10 mouse cellular contexts compared by ENCODE assay signal in the genomic region with DNA sequence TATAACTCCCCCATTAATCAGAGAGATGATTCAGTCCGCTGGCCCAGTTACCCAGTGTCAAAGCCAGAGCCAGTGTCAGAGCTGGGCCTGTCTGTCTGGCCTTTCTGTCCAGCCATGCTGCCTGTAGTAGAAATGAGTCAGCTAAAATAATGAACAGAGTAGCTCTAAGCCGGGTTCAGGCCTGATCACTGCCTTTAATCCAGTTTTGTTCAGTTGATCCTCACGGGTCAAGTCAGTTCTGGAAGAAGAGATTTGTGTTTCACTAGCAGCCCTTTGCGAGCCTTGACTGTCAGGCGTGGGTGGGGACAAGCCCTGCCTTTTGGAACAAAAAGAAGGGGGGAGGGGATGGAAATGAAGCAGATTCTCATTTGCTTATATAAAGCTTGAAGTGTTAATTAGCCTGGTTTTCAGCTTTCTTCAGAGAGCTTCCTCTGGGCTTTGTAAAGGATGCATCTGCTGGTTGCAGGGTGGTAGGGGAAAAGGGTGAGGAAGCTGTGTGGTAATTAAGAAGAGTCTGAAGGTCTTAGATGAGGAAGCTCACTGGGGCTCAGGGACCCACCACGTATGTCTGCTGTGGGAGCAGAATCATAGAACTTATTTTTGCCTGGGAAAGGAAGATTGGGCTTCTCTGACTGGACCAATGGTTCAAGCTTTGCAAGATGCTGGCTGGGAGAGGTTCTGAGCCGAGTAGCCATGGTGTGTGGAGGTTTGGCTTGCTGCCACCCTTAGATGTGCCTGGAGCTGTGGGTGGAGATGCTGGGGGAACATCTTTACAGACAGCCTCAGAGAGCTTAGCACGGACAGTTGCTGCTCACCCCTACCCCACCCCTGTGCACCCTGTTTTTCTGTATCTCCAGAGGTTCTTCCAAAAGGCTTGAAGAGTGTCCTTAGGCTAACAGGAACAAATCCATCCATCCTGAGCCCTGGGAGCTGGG. TPM values are rescaled to one million over a fixed set of nuclear protein-coding genes. Genes with fewer than 3 reads are reported as not detected.
DNase-seq lines count a peak whose midpoint lies in the region; ATAC-seq and TF ChIP-seq lines count a peak whose summit lies in the region.
"Had no signal": no experiment of that assay in that cellular context is flagged by ENCODE, and none has a peak within 500 bp of the region (broad histone marks: within the 10 kb centered on the region; RNA-seq: fewer than 3 reads in every experiment).

No protein-coding gene starts in this region.

- H3K27me3 ChIP-seq in cerebellum, adult 2 months (ENCODE audit: control insufficient read depth, insufficient read depth, low read length), result no peaks in the 10 kb centered on the region

- no peak for TF ChIP-seq POLR2A in cerebellum, adult 2 months (IDR thresholded peaks at IDR 0.05; ENCODE audit: borderline replicate concordance, insufficient read depth, low read length)

- 53% methylated on average over 8 of the region's 8 CpGs for WGBS in cerebellum, adult 2 months

- DNase-seq in cerebellum, postnatal 14 days, result peak; percentile 41 to 45
- DNase-seq in cerebellum, adult 9-11 months, result no peak
- DNase-seq in right cerebral cortex, adult 18-20 months, result peak; percentile 63
- DNase-seq in right cerebral cortex, postnatal 25 days, result no peak
- DNase-seq in fibroblast of lung, adult 2 months (ENCODE audit: low read depth), result peak; percentile 32
- DNase-seq in kidney, adult 18-20 months, result no peak
- DNase-seq in cerebellum, adult 2 months, result no peak

- no peak for TF ChIP-seq CTCF in cerebellum, adult 2 months (IDR thresholded peaks at IDR 0.05; ENCODE audit: borderline replicate concordance, insufficient read depth, low read depth, low read length)

- H3K4me3 ChIP-seq in cerebellum, adult 2 months (replicated peaks; ENCODE audit: insufficient read depth, low read depth, low read length), result no peak overlapping the region
- H3K4me3 ChIP-seq: erythroblast, embryonic 14.5 days had no signal

- H3K4me1 ChIP-seq in cerebellum, adult 2 months (ENCODE audit: control insufficient read depth, insufficient read depth, low read length), result 0 out of 2 replicates have a peak, but pooled peaks cover 5% of the 10 kb centered on the region

- peak; percentile 77 for ATAC-seq in inflammation-experienced regulatory T-cells, adult 6 months

- no peak overlapping the region for H3K27ac ChIP-seq in cerebellum, adult 2 months (ENCODE audit: insufficient read depth, low read length)

RNA-seq across cellular contexts. Expression of gene Nsg2, which starts 20.0 kb away (rescaled TPM):
- 10 to 100 TPM in 2 of 3 experiments, 1 to 10 TPM in 1; 8.5 to 97.5 (median 73.7) TPM for polyA plus RNA-seq in inflammation-experienced regulatory T-cells, adult 6 months (2017; shearing (Covaris generic))
- polyA plus RNA-seq in cerebellum, adult 2 months (2012; rRNA removed), result 140 and 169 TPM in 2 replicates
- polyA plus RNA-seq: C2C12; erythroblast, embryonic 14.5 days had no signal

RNA-seq across cellular contexts. Expression of gene 4930524B15Rik, which starts 54.9 kb away (rescaled TPM):
- polyA plus RNA-seq in inflammation-experienced regulatory T-cells, adult 6 months (2017; shearing (Covaris generic)), result not detected
- polyA plus RNA-seq in cerebellum, adult 2 months (2012; rRNA removed), result 0.16 and 0.19 TPM in 2 replicates
- polyA plus RNA-seq: C2C12; erythroblast, embryonic 14.5 days had no signal

Comparison
In these comparisons a context has a peak if more than half of its experiments do, and no peak if none do; other contexts are left out.
1. DNase-seq: peak in cerebellum, postnatal 14 days (2 of 2), right cerebral cortex, adult 18-20 months (single experiment) and fibroblast of lung, adult 2 months (single experiment); none in cerebellum, adult 9-11 months (single experiment), right cerebral cortex, postnatal 25 days (single experiment), kidney, adult 18-20 months (single experiment) and cerebellum, adult 2 months (0 of 2).